Mouse (Mus musculus) bone marrow, adult 2 months (tissue): ENCODE measurements around the gene 4930404N11Rik. TPM values are rescaled to one million over a fixed set of nuclear protein-coding genes. Genes with fewer than 3 reads are reported as not detected.

Experiments
- H3K27ac ChIP-seq: fragments of 200-500 bp; 2 replicates; pipeline ENCODE4 v1.5.1; 2012; ENCODE audit warnings: low read depth, mild to moderate bottlenecking, control low read depth, inconsistent platforms, low read length; ENCODE audit not compliant: control insufficient read depth, poor library complexity, insufficient read depth
- H3K4me1 ChIP-seq: fragments of 200-500 bp; 2 replicates; pipeline ENCODE4 v1.6.1; 2011; ENCODE audit warnings: low read length; ENCODE audit not compliant: control insufficient read depth, insufficient read depth
- H3K4me3 ChIP-seq: fragments of 200-500 bp; replicated peaks from 2 replicates; pipeline ENCODE3; 2011; ENCODE audit warnings: mild to moderate bottlenecking, low read depth, low read length, control low read depth; ENCODE audit not compliant: control insufficient read depth
- CTCF ChIP-seq: fragments of 200-500 bp; IDR thresholded peaks from 2 replicates; pipeline ENCODE4 v1.5.1; 2011; ENCODE audit warnings: low read length, control low read depth; ENCODE audit not compliant: control insufficient read depth, insufficient read depth
- POLR2A ChIP-seq: fragments of 200-500 bp; IDR thresholded peaks from 2 replicates; pipeline ENCODE4 v1.6.1; 2011; ENCODE audit warnings: low read depth, mild to moderate bottlenecking, control low read depth, low read length, borderline replicate concordance; ENCODE audit not compliant: control insufficient read depth
- WGBS: fragments of 180-500 bp; shearing (Covaris S2); methylation state at CpG from one replicate; pipeline ENCODE4 v1.1.7; 2018; 5-methylcytosine and 5-hydroxymethylcytosine counted together
- polyA plus RNA-seq: library from polyadenylated mRNA; stranded (reverse); fragments of >200 nt; gene quantifications from 2 replicates; pipeline ENCODE4 v1.2.4, GENCODE M21; 2011; ENCODE audit warnings: low replicate concordance; ENCODE audit not compliant: missing spikeins, insufficient read depth, insufficient read length

Gene 4930404N11Rik
- polyA plus RNA-seq, 1 experiment: 12.3 TPM

DNA sequence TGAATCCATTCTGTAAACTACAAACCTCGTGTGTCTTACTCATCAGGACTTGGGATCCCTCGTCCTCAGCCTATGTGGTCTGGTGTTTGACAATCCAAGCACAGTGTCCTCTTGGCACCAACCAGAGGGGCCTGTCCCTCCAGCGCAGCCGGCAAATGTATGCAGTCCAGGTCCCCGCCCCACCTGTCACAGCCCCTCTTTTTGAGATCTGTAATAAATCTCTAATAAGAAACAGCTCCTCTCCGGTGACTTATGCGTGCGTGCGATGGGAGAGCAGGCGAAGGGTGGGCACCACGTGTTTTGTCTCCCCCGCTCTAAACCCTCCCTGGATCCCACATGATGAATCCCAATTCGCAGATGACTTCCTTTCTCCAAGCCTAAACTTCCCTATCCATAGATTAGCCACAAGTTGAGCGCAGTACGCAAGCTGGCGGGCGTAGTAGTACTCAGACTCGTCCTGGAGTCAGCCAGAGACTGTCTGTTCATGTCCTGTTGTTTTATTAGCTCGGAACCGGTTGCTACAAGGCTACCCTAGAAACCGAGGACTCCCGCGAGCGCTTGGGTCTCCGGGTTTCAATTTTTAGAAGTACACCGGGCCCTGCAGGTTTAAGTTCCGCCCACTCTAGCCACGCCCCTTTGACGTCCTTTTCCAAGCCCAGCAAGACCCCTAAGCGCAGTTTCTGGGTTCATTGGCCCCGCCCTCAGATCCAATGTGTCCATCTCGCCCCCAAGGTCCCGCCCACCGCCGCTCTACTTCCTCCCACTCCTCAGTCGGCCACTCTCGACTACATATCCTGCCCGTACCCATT is 45.7 kb downstream of the 4930404N11Rik start:
- Histone ChIP-seq H3K27ac (peak overlapping the region; percentile 89), H3K4me3 (peak overlapping the region; percentile 81), H3K4me1 (peaks cover 1% of the 10 kb centered on the region; the same call in 1 of the 2 replicates)
- under 1% methylated on average over 38 of the region's 38 CpGs for WGBS
- TF ChIP-seq CTCF (no peak), POLR2A (no peak)

GRCm38 (mm10) chr10:81319330-81319699 is 46.3 kb downstream of the 4930404N11Rik start:
- Histone ChIP-seq H3K4me1 (peaks cover 1% of the 10 kb centered on the region; the same call in 1 of the 2 replicates), H3K4me3 (no peak overlapping the region), H3K27ac (0 out of 2 replicates have a peak overlapping the region, but pooled peaks have one; percentile 15)
- 31% methylated on average over 8 of the region's 8 CpGs for WGBS
- TF ChIP-seq CTCF: no peak
- no peak for TF ChIP-seq POLR2A

DNA sequence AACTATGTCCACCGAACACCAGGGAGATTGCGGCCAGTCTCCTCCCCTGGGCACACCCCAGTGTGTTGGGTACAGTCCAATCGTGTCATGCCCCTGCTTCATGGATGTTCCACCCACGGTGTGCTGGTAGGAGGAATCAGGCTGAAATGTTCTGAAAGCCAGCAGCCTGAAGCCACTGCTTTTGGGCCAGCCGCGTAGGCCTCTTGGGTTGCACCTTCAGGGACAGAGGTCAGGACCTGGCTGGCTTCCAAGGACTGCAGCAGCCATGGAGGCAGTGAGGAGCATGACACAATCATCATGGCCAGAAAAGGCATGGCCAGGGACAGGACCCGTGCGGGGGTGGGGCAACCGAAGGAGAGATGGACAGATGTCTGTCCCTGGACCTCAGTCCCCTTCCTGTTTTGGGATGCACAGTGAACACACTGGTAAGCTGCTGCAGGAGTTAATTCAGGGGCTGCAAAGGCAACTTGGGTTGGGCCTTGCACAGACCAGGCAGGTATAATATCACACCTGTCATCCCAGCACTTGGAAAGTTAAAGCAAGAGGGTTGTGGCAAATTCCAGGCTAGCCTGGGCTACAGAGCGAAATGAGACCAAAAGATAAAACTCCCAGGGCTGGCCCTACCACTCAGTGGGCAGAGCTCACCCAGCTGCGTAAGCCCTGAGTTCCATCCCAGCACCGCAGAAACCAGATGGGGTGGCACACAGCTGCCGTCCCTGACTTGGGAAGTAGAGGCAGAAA is 46.9 kb downstream of the 4930404N11Rik start:
- H3K4me3 ChIP-seq: no peak overlapping the region
- peaks cover 1% of the 10 kb centered on the region; the same call in 1 of the 2 replicates for H3K4me1 ChIP-seq
- H3K27ac ChIP-seq: no peak overlapping the region
- 78% methylated on average over 13 of the region's 13 CpGs for WGBS
- TF ChIP-seq POLR2A (no peak), CTCF (no peak)

DNA sequence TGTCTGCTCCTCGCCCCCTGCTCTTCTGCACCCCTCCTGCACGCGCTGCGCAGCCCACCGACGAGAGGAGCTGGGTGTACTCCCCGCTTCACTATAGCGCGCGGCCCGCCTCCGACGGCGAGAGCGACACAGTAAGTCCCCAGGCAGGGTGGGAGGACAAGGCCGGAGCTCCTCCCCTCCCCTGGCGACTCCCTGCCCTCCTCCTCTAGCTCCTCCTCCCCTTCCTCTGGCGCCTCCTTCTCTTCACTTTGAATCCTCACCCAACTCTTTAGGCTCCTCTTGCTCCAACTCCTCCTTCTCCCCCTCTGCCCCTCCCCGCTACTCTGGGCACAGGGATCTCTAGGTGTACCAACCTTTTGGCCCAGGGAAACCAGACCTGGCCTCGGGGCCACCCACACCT is 48.3 kb downstream of the 4930404N11Rik start:
- 47% methylated on average over 20 of the region's 20 CpGs for WGBS
- no peak for TF ChIP-seq POLR2A
- TF ChIP-seq CTCF: no peak
- Histone ChIP-seq H3K4me1 (peaks cover 1% of the 10 kb centered on the region; the same call in 1 of the 2 replicates), H3K4me3 (no peak overlapping the region), H3K27ac (no peak overlapping the region)

- H3K27ac ChIP-seq: no peak overlapping the region
- TF ChIP-seq CTCF (peak; percentile 58), POLR2A (no peak)
- H3K4me3 ChIP-seq: no peak overlapping the region
- 68% methylated on average over 16 of the region's 16 CpGs for WGBS
- no peaks in the 10 kb centered on the region; the same call in 1 of the 2 replicates for H3K4me1 ChIP-seq
These were observed 49.1 kb downstream of the 4930404N11Rik start for GRCm38 (mm10) chr10:81316338-81317060.

DNA sequence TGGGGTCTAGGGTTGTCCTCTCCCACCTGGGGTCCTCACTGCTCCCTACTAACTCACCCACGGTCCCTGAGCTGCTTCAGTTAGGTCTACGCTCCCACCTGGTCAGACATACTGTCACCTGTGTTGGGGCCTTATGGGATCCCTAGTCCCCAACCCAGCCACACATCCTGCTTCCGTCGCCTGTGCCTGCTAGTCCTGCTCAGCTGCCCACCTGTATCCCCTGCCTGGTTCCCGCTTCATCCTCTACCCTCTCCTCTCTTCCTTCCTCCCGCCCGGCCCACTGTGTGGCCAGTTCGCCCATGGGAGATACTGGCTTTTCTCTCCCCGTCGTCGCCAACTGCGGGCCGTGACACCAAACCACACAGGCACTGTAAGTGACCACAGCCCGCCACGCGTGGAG is 50.0 kb downstream of the 4930404N11Rik start:
- Histone ChIP-seq H3K4me3 (no peak overlapping the region), H3K27ac (no peak overlapping the region), H3K4me1 (no peaks in the 10 kb centered on the region; the same call in 1 of the 2 replicates)
- TF ChIP-seq CTCF (no peak), POLR2A (no peak)
- WGBS: 77% methylated on average over 16 of the region's 16 CpGs

GRCm38 (mm10) chr10:81314201-81314600 is 51.4 kb downstream of the 4930404N11Rik start:
- TF ChIP-seq POLR2A (no peak), CTCF (no peak)
- 77% methylated on average over 7 of the region's 7 CpGs for WGBS
- H3K4me3 ChIP-seq: no peak overlapping the region
- H3K27ac ChIP-seq: no peak overlapping the region
- no peaks in the 10 kb centered on the region; the same call in 1 of the 2 replicates for H3K4me1 ChIP-seq
